Mouse (Mus musculus) NIH3T3 (cell line): ENCODE measurements at regions not wholly inside any gene's neighbourhood (a gene's known extent, or its start where the extent isn't known, plus 50 kb on each side); places are given as distances from the start of the nearest gene placed in this dataset.
"Not testable (repeated sequence)": the region's sequence is repeated elsewhere in the genome, so short reads cannot be mapped to it uniquely, and the experiment has no call there.

Experiments
- DNase-seq: peaks from one replicate; pipeline ENCODE4 v3.0.0-alpha.2; 2012; ENCODE audit warnings: low read depth

DNA sequence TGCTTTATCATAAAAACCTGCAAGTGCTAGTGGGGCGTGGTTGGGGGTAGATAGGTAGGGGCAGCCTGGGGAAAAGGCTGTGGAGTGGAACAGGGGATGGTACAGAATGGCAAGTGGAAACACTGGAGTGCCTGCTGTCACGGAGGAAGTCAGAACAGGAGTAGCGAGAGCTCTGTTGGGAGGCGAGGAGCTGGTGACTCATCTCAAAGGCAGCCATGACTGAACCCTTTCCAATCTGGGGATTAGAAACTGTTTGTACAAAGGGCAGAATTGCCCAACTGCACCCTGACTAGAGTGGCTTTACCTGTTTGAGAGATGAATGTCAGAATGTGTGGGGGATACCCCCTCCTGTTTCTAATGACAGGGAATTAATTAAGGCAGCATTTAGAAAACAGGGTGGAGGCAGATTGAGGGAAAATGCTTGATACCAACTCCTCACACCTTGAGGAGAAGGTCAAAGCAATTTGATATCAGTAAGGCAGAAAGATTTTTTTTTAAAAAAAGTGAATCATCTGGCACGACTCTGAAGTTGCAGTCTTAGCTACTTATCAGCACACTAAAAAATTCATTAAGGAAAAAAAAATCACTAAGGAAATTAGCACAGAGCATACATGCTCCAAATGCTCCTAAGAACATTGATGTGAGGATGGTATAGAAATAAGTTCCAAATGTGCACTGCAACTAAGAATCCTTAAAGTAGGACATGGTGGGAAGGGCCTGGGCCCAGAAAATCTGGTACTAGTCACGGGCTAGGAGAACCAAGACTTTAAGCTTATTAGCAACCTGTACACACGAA is 54.7 kb upstream of the Usp25 start:
- DNase-seq, result peak; percentile 75

- DNase-seq, result no peak
Observed at GRCm38 (mm10) chr16:76957491-76957890, 56.0 kb upstream of the Usp25 start.

DNA sequence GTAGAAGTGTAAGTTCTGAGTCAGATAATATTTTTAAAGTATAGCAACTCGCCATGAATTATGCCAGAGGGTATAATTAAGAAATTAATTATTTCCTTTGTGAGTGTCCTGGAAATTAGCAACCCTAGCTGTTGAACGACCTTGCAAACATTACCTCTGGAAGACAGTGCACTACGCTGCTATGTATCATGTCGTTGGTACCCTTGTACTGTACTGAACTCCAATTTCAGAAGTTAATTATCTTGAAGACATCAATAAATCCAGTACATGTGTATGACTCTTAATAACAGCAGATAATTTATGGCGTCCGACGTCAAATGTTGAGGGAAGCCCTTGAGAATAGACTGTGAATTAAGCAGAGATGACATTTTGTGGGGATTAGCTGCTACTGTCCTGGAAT is 56.4 kb upstream of the Usp25 start:
- DNase-seq, result no peak

DNA sequence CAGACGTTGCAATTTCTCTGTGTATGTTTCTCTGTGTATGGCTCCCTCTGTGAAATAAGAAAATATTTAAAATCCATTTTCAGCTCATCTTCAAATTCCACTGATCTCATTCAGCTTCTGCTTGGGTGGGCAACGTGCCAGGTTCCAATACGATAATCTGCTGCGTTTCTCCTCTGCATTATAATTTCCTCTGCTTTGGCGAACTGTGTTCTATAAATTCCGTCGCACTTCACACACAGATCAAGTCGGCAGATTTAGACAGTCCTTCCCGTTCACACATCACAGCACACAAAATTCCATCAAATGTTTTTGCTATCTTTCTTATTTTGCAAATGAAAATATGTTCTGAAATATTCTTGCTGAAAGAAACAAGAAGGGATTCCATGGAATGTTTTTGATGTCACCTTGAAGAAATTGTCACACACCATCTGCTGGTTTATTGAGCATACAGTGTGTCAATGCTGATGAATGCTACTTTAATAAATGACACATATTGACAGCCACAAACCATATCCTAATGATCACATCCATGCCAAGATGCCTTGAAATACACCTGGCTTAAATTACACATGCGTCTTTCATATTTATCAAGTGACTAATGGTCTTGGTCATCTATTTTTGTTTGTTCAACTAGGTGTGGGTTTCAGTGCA is 62.5 kb upstream of the Usp25 start:
- no peak for DNase-seq

DNA sequence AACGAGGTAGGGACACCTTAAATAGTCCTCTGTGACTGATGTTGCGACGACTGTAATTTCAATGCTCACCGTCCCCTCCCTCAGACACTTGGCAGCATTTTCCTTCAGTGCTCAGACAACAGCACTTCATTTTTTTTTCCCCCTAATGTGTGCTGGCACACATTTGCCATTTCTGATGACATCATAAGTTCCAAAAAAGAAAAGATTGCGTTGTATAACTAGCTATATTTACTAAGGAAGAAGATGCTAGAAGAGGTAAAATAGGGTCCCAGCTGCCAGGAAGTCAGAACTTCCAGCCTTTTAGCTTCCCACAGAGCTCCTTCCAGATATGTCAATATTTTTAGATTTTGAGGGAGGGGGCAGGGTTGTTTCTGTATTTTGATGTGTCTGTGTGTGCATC is 66.5 kb upstream of the Usp25 start:
- no peak for DNase-seq

GRCm38 (mm10) chr16:76938128-76938527 is 75.4 kb upstream of the Usp25 start:
- no peak for DNase-seq

GRCm38 (mm10) chr16:76927901-76928300 is 85.6 kb upstream of the Usp25 start:
- no peak for DNase-seq

DNA sequence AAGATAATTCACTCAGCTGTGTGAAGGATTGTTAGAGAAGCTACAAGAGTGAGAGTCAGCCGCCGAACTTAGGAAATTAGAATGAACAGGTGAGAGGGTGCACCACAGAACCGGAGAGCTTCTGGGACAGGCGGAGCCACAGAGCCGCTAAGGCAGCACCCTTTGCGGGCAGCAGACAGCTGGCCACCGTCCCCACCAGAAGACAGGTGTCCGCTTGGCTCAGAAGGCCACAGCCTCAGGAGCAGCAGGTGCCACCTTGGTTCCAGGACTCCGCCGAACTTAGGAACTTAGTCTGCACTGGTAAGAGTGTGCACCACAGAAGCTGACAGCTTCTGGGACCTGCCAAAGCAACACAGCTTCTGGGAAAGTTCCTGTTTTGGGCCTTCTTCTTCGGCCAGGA is 93.4 kb upstream of the Usp25 start:
- DNase-seq, result not testable (repeated sequence)

DNA sequence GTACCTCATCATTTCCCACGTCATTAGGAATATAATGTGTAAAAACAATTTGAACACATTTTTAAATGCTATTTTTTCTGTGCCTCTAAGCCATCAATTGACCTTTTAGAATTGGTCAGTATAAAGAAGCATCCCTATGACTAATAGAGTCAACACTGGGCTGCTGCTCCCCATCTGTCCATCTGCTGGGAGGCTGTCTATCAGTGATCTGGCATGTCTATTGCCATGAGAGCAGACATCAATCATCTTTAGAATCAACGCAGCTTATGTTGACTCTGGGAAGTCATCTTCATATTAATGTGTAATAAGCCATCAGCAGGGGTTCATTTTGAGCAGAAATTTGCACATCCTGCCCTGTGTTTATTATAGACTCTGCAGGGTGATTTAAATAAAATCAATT is 94.9 kb upstream of the Usp25 start:
- no peak for DNase-seq

DNA sequence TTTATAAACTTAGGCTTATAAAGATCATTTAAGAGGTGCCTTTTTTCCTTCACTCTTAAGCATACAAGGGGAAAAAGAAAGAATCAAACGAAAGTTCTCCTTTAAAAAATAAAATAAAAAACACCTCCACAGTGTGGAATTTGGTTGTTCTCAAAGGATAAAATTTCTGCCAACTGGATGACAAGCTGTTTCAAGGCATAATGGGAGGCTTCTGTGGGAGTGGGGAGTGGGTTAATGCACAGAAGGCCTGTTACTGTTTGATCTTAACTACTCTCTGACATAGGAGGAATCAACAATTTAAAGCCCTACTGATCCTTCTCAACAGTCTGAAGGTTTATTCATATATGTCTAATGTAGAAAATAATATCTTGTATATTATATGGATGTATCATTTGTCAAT is 99.2 kb upstream of the Usp25 start:
- no peak for DNase-seq

DNA sequence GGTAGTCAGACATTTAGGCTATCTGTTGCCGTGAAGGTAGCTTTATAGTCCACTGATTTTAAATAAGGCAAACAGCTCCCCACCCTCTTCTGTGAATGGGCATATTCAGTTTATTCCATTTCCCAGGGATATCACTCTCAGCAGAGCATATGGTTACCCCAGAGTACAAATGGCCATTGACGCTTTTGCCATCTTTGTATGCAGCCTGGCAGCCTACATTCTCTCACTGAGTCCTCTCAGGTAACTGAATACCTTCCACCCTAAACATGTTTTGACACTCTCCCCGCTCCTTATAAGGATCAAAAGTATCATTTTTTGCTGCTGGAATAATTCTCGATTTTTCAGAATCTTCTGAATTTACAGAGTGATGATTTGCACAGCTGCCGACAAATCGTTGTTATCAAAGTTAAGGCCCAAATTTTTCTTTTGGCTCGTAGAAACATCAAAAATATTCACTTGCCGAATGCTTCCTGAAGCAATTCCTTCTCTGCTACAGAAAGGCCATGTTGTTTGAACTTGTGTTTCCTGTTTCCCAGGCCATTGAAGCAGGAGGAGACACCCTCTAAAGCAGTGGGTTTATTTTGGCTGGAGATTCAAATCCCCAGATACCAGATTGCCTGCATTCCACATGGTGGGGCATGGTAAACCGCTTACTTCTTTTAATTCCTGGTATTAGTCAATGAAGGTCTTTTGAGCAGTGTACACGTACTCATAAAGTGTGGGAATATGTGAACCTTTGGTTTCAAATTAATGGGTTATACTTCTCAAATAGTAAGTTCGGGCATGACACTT is 108.1 kb upstream of the Usp25 start:
- DNase-seq, result no peak

- peak; percentile 59 for DNase-seq
Observed at GRCm38 (mm10) chr16:76899083-76899482, 114.4 kb upstream of the Usp25 start.

DNA sequence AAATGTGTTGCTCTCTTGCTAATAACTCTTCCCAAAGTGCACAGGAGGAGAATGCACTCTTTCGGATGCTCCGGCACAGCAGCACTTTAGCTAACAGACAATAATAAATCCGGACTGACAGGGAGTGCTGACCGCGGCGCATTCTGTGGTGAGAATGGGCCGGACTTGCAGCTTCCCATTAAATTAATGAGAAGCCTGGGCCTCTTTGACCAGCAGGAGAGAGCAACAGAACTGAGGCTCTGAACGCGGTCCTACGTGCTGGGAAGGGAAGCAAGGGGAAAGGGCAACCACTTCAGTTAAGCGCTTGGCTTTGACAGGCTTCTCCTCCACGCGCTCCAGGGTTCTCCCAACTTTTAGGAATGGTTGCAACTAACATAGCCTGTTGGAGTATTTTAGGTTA is 117.2 kb upstream of the Usp25 start:
- DNase-seq, result no peak

- no peak for DNase-seq
Observed at GRCm38 (mm10) chr16:76895781-76896180, 117.7 kb upstream of the Usp25 start.

- DNase-seq, result no peak
Observed at GRCm38 (mm10) chr16:76878576-76878975, 134.9 kb upstream of the Usp25 start.

DNA sequence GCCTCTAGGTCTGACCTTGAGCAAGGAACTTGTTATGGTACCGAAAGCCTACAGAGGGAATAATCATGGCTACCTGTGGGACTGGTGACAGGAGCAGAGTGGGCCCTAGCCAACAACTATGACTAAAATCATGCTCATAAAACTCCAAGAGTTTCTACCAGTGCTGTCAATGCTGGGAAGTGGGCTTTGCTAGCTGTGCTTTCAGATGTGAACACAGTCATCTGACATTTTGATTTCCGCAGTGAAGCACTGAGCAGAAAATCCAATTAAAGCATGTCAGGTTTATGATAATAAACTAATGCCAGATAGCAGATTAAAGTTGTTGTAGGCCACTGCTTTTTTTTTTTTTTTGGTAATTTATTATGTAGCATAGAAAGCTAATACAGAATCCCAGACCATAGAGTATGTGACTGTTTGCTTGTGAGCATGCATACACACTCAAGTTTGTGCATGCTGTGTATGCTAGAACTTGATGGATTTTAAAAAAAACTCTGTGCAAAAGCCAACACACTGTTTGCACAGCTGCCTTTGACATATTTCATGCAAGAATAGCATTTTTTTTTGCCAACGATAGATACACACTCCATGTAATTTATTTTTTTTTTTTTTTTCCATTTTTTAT is 138.0 kb upstream of the Usp25 start:
- DNase-seq, result no peak

DNA sequence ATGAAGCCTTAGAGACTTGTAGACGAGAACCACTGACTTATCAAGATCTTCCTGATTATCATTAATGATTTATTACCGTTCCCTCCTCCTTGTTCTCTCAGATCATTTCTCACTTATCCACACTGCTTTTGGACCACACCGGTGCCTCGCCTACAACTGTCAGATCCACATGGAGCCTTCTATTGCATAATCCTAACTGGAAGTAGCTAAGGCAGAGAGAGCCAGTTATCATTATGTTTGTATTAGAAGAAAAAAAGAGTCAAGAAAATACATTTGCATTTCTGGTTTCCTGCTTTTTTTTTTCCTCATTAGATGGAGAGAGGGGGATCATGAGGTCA is 147.1 kb upstream of the Usp25 start:
- DNase-seq, result no peak

DNA sequence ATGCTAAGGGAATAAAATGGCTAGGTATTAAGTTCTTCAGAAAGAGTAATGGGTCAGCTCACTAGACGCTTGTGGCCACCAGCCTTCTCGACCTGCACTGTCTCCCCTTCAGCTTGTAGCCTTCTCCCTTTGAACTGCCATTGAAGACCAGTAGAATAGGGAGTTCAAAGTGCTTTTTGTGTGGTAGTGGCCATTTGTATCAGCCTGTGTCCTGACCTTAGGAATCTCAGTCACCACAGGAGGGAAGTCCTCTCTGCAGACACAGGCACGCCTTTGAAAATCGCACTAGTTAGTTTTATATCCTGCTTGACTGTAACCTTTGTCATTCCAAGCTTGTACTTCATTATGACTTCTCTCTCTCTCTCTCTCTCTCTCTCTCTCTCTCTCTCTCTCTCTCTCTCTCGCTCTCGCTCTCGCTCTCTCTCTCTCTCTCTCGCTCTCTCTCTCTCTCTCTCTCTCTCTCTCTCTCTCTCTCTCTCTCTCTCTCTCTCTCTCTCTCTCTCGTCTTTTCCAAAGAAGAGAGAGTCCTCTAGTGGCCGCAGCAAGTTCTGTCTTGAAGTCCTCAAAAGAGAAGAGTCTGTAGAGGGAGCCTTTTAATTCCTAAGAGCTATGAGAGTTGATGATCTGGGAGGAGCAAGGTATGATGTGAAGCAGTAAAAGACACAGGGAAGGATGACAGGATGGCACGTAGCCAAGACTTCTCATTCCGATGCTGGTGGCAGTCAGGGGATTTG is 147.6 kb upstream of the Usp25 start:
- DNase-seq, result peak; percentile 2

- no peak for DNase-seq
Observed at GRCm38 (mm10) chr16:76864392-76864791, 149.1 kb upstream of the Usp25 start.

DNA sequence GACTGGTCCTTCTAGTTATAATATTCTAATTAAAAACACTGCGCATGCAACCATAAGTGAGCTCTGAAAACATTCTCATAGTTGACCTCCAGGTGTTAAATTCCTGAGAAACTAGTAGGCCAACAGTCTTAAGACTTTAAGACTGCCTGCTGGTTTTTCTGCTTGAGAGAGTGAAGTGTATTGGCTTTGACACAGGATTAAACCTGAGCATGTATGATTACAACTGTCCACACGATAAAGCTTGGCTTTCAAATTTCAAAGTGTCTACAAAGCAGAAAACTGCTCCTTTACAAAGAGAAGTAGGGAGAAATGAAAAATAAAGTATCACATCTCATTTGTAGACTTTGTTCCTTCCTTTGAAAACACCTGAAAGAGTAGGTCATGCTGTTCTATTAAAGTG is 157.7 kb upstream of the Usp25 start:
- DNase-seq, result no peak

DNA sequence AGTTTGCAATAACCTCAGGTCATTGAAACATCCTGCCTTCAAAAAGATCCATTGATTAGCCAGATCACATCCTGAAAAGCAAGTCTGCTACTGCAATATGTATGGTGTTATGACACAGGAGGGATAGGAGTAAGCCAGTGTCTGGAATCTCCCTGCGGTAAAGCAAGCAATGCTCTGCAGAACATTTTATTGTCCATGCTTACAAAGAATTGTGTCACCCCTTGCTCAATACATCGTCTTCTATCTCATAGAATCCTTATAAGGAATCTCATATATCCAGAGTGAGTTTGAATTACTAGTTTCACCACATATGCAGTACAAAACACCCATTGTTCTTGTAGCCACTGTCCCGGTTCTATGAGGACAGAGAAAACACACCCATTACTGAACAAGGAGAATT is 162.1 kb upstream of the Usp25 start:
- DNase-seq, result no peak

GRCm38 (mm10) chr16:76837450-76837849 is 176.1 kb upstream of the Usp25 start:
- DNase-seq, result no peak
